ENCODE assay signal across 8 mouse cellular contexts in genomic region chr5:123134875-123135382, GRCm38 (mm10). TPM values are rescaled to one million over a fixed set of nuclear protein-coding genes. Genes with fewer than 3 reads are reported as not detected.
DNase-seq lines count a peak whose midpoint lies in the region; ATAC-seq and TF ChIP-seq lines count a peak whose summit lies in the region.

No protein-coding gene starts in this region.

- no peak for ATAC-seq in kidney, embryonic 16.5 days (ENCODE audit: low FRiP score, low TSS enrichment)
- ATAC-seq in embryonic facial prominence, embryonic 12.5 days (ENCODE audit: insufficient number of reproducible peaks, insufficient read depth, low FRiP score, low TSS enrichment) = no peak
- ATAC-seq in intestine, embryonic 16.5 days = no peak
- no peak for ATAC-seq in midbrain, postnatal 0 days (ENCODE audit: low FRiP score)
- no peak for ATAC-seq in monocyte, adult 5-6 weeks (replicated peaks; ENCODE audit: insufficient number of reproducible peaks, low FRiP score, low TSS enrichment, poor library complexity, severe bottlenecking)

- no peak for DNase-seq in kidney, postnatal 14 days
- no peak for DNase-seq in midbrain, postnatal 0 days (ENCODE audit: low spot score)
- no peak for DNase-seq in left cerebral cortex, adult 18-20 months (ENCODE audit: low spot score in 2 of 2)
- no peak for DNase-seq in urinary bladder, postnatal 4 days (ENCODE audit: low spot score in 2 of 2)

- no peaks in the 10 kb centered on the region for H3K27me3 ChIP-seq in kidney, embryonic 16.5 days (ENCODE audit: insufficient read depth, low read length)
- no peaks in the 10 kb centered on the region for H3K27me3 ChIP-seq in embryonic facial prominence, embryonic 12.5 days
- no peaks in the 10 kb centered on the region for H3K27me3 ChIP-seq in intestine, embryonic 16.5 days (replicated peaks; ENCODE audit: control insufficient read depth, insufficient read depth, low read length)
- no peaks in the 10 kb centered on the region for H3K27me3 ChIP-seq in midbrain, postnatal 0 days (ENCODE audit: insufficient read depth, low read length)

- H3K27ac ChIP-seq in kidney, embryonic 16.5 days (ENCODE audit: low read length) = peak overlapping the region; percentile 100
- H3K27ac ChIP-seq in embryonic facial prominence, embryonic 12.5 days = peak overlapping the region; percentile 100
- H3K27ac ChIP-seq in intestine, embryonic 16.5 days (ENCODE audit: low read length) = peak overlapping the region; percentile 100
- peak overlapping the region; percentile 99 for H3K27ac ChIP-seq in midbrain, postnatal 0 days (ENCODE audit: low read depth, low read length)

- H3K36me3 ChIP-seq in kidney, embryonic 16.5 days (ENCODE audit: insufficient read depth, low read length) = peaks cover 10% of the 10 kb centered on the region; the same call in 1 of the 2 replicates
- H3K36me3 ChIP-seq in embryonic facial prominence, embryonic 12.5 days = peaks cover 15% of the 10 kb centered on the region
- H3K36me3 ChIP-seq in intestine, embryonic 16.5 days (ENCODE audit: control insufficient read depth, insufficient read depth, low read length) = 0 out of 2 replicates have a peak, but pooled peaks cover under 1% of the 10 kb centered on the region
- no peaks in the 10 kb centered on the region for H3K36me3 ChIP-seq in midbrain, postnatal 0 days (ENCODE audit: insufficient read depth, low read length)

- peak overlapping the region; percentile 59 for H3K4me3 ChIP-seq in kidney, embryonic 16.5 days (ENCODE audit: low read length)
- H3K4me3 ChIP-seq in embryonic facial prominence, embryonic 12.5 days = peak overlapping the region; percentile 71
- peak overlapping the region; percentile 62 for H3K4me3 ChIP-seq in intestine, embryonic 16.5 days (ENCODE audit: low read length)
- H3K4me3 ChIP-seq in midbrain, postnatal 0 days (ENCODE audit: low read depth, low read length) = peak overlapping the region; percentile 91; the same call in 1 of the 2 replicates

- H3K9ac ChIP-seq in kidney, embryonic 16.5 days (replicated peaks; ENCODE audit: low read length) = peak overlapping the region; percentile 90
- H3K9ac ChIP-seq in embryonic facial prominence, embryonic 12.5 days = peak overlapping the region; percentile 100
- H3K9ac ChIP-seq in intestine, embryonic 16.5 days (ENCODE audit: low read depth, low read length) = peak overlapping the region; percentile 97
- H3K9ac ChIP-seq in midbrain, postnatal 0 days (replicated peaks; ENCODE audit: low read length, poor library complexity, severe bottlenecking) = peak overlapping the region; percentile 97

- peaks cover 65% of the 10 kb centered on the region for H3K4me1 ChIP-seq in kidney, embryonic 16.5 days (ENCODE audit: insufficient read depth, low read length)
- H3K4me1 ChIP-seq in embryonic facial prominence, embryonic 12.5 days = peaks cover 72% of the 10 kb centered on the region
- peaks cover 67% of the 10 kb centered on the region for H3K4me1 ChIP-seq in intestine, embryonic 16.5 days (ENCODE audit: control insufficient read depth, insufficient read depth, low read length)
- peaks cover 23% of the 10 kb centered on the region for H3K4me1 ChIP-seq in midbrain, postnatal 0 days (ENCODE audit: insufficient read depth, low read length)

- 16% methylated on average over 8 of the region's 8 CpGs for WGBS in kidney, embryonic 16.5 days
- 18% methylated on average over 8 of the region's 8 CpGs for WGBS in embryonic facial prominence, embryonic 12.5 days
- WGBS in intestine, embryonic 16.5 days = 15% methylated on average over 8 of the region's 8 CpGs
- 20% methylated on average over 8 of the region's 8 CpGs for WGBS in midbrain, postnatal 0 days

- H3K9me3 ChIP-seq in kidney, embryonic 16.5 days (ENCODE audit: low read length) = no peaks in the 10 kb centered on the region
- H3K9me3 ChIP-seq in embryonic facial prominence, embryonic 12.5 days = no peaks in the 10 kb centered on the region
- H3K9me3 ChIP-seq in intestine, embryonic 16.5 days (ENCODE audit: control insufficient read depth, low read length) = no peaks in the 10 kb centered on the region
- H3K9me3 ChIP-seq in midbrain, postnatal 0 days (ENCODE audit: low read length) = no peaks in the 10 kb centered on the region

- H3K4me2 ChIP-seq in kidney, embryonic 16.5 days (replicated peaks; ENCODE audit: low read depth, low read length) = peak overlapping the region; percentile 94
- H3K4me2 ChIP-seq in embryonic facial prominence, embryonic 12.5 days (replicated peaks) = peak overlapping the region; percentile 99
- peak overlapping the region; percentile 96 for H3K4me2 ChIP-seq in intestine, embryonic 16.5 days (ENCODE audit: low read depth, low read length)
- peak overlapping the region; percentile 99 for H3K4me2 ChIP-seq in midbrain, postnatal 0 days (ENCODE audit: low read depth, low read length, poor library complexity, severe bottlenecking)

- TF ChIP-seq CTCF in midbrain, postnatal 0 days (IDR thresholded peaks at IDR 0.05) = no peak

RNA-seq across cellular contexts. Expression of gene Rhof, which starts 2.4 kb away (rescaled TPM):
- 3.2 and 3.8 TPM in 2 replicates for polyA plus RNA-seq in kidney, embryonic 16.5 days (2015; fragmentation: Nextera tagmentation; extraction: Ambion mirVana)
- 2.9 and 3.4 TPM in 2 replicates for polyA plus RNA-seq in embryonic facial prominence, embryonic 12.5 days (2016; fragmentation: Nextera tagmentation; extraction: Ambion mirVana)
- polyA plus RNA-seq in intestine, embryonic 16.5 days (2015; fragmentation: Nextera tagmentation; extraction: Ambion mirVana) = 2.5 and 2.8 TPM in 2 replicates
- total RNA-seq in midbrain, postnatal 0 days (2014; rRNA removed) = 37.2 and 47.8 TPM in 2 replicates
- 41.7 and 45.3 TPM in 2 replicates for polyA plus RNA-seq in midbrain, postnatal 0 days (2015; fragmentation: Nextera tagmentation; extraction: Ambion mirVana)
- 18.8 to 40.6 TPM (median 30.1 TPM) in 3 replicates for total RNA-seq in monocyte, adult 5-6 weeks (2017)
- 10 to 100 TPM; 50.5 to 51.0 TPM for total RNA-seq in left cerebral cortex, adult 18-20 months (2021)

RNA-seq across cellular contexts. Expression of gene Setd1b, which starts 7.1 kb away (rescaled TPM):
- polyA plus RNA-seq in kidney, embryonic 16.5 days (2015; fragmentation: Nextera tagmentation; extraction: Ambion mirVana) = 8.4 and 11.0 TPM in 2 replicates
- 11.7 and 12.4 TPM in 2 replicates for polyA plus RNA-seq in embryonic facial prominence, embryonic 12.5 days (2016; fragmentation: Nextera tagmentation; extraction: Ambion mirVana)
- 6.6 and 6.9 TPM in 2 replicates for polyA plus RNA-seq in intestine, embryonic 16.5 days (2015; fragmentation: Nextera tagmentation; extraction: Ambion mirVana)
- 5.3 and 5.9 TPM in 2 replicates for total RNA-seq in midbrain, postnatal 0 days (2014; rRNA removed)
- polyA plus RNA-seq in midbrain, postnatal 0 days (2015; fragmentation: Nextera tagmentation; extraction: Ambion mirVana) = 7.2 and 8.8 TPM in 2 replicates
- total RNA-seq in monocyte, adult 5-6 weeks (2017) = 2.4 to 15.3 TPM (median 3.2 TPM) in 3 replicates
- total RNA-seq in left cerebral cortex, adult 18-20 months (2021) = 10 to 100 TPM; 34.0 to 34.5 TPM

RNA-seq across cellular contexts. Expression of gene Psmd9, which starts 34.3 kb away (rescaled TPM):
- polyA plus RNA-seq in kidney, embryonic 16.5 days (2015; fragmentation: Nextera tagmentation; extraction: Ambion mirVana) = 86.9 and 87.9 TPM in 2 replicates
- 89.0 and 95.5 TPM in 2 replicates for polyA plus RNA-seq in embryonic facial prominence, embryonic 12.5 days (2016; fragmentation: Nextera tagmentation; extraction: Ambion mirVana)
- 64.3 and 66.3 TPM in 2 replicates for polyA plus RNA-seq in intestine, embryonic 16.5 days (2015; fragmentation: Nextera tagmentation; extraction: Ambion mirVana)
- 26.1 and 26.5 TPM in 2 replicates for total RNA-seq in midbrain, postnatal 0 days (2014; rRNA removed)
- polyA plus RNA-seq in midbrain, postnatal 0 days (2015; fragmentation: Nextera tagmentation; extraction: Ambion mirVana) = 76.3 and 81.8 TPM in 2 replicates
- total RNA-seq in monocyte, adult 5-6 weeks (2017) = 16.7 to 38.7 TPM (median 18.9 TPM) in 3 replicates
- total RNA-seq in left cerebral cortex, adult 18-20 months (2021) = 10 to 100 TPM; 23.1 to 28.3 TPM

RNA-seq across cellular contexts. Expression of gene Hpd, which starts 47.6 kb away (rescaled TPM):
- 0.23 and 0.29 TPM in 2 replicates for polyA plus RNA-seq in kidney, embryonic 16.5 days (2015; fragmentation: Nextera tagmentation; extraction: Ambion mirVana)
- polyA plus RNA-seq in embryonic facial prominence, embryonic 12.5 days (2016; fragmentation: Nextera tagmentation; extraction: Ambion mirVana) = not detected in 2 replicates
- polyA plus RNA-seq in intestine, embryonic 16.5 days (2015; fragmentation: Nextera tagmentation; extraction: Ambion mirVana) = 9.0 and 9.9 TPM in 2 replicates
- not detected in 2 replicates for total RNA-seq in midbrain, postnatal 0 days (2014; rRNA removed)
- polyA plus RNA-seq in midbrain, postnatal 0 days (2015; fragmentation: Nextera tagmentation; extraction: Ambion mirVana) = not detected in 2 replicates
- not detected in 3 replicates for total RNA-seq in monocyte, adult 5-6 weeks (2017)
- under 1 TPM in 1 of 2 experiments, not detected in 1; 0.37 TPM for total RNA-seq in left cerebral cortex, adult 18-20 months (2021)
